Mouse (Mus musculus): Measurements from ENCODE around the gene Actg1.

DNA sequence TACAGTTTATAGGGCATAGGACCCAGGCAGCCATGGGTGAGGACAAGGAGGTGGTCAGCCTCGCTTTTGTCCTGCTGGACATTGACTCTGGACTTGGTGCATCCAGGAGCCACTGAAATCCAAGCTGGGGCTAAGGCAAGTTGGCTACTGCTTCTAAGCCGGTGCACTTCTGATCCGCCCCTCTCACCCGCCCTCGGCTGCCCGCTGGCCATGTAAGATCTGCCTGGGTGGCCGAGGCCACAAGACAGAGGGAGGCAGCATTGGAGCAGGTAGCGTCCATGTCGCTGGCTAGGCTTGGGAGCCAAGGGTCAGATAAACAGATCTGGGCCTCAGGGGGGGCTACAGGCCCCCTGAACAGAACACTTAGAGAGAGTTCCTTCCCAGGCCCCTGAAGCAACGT, 13.0 kb upstream of the Actg1 start, which contains the start of gene Fscn2:
- TF ChIP-seq CTCF (IDR thresholded peaks at IDR 0.05) (no peak), EP300 (IDR thresholded peaks at IDR 0.05) (no peak)

Data from lung, postnatal 0 days (tissue).